Mouse (Mus musculus): ENCODE results near the gene Olfr1034. TPM values are rescaled to one million over a fixed set of nuclear protein-coding genes. Genes with fewer than 3 reads are reported as not detected.
"Not testable (repeated sequence)": the region's sequence is repeated elsewhere in the genome, so short reads cannot be mapped to it uniquely, and the experiment has no call there.

Olfr1034 gene
- not detected for polyA plus RNA-seq (2017; shearing (Covaris generic))

- ATAC-seq = no peak
Measured at GRCm38 (mm10) chr2:86045561-86045960, at the start of gene Olfr1034. Gene Olfr1034 (plus strand): TSS chr2:86045861.

- ATAC-seq = no peak
Measured at GRCm38 (mm10) chr2:86005240-86005639, 40.4 kb upstream of the Olfr1034 start, which contains the start of gene Olfr1032. Gene Olfr1032 (plus strand): TSS chr2:86005540.

- not testable (repeated sequence) for ATAC-seq
Measured at GRCm38 (mm10) chr2:86020406-86020805, 25.3 kb upstream of the Olfr1034 start, which contains the start of gene Olfr1033. Gene Olfr1033 (plus strand): TSS chr2:86020633.

- not testable (repeated sequence) for ATAC-seq
Measured at GRCm38 (mm10) chr2:86021518-86021917, 24.1 kb upstream of the Olfr1034 start.

- not testable (repeated sequence) for ATAC-seq
Measured at GRCm38 (mm10) chr2:86050777-86051176, 5.1 kb downstream of the Olfr1034 start.

GRCm38 (mm10) chr2:86063766-86064165, 18.1 kb downstream of the Olfr1034 start:
- peak; percentile 100 for ATAC-seq

GRCm38 (mm10) chr2:86070189-86070588, 24.5 kb downstream of the Olfr1034 start:
- ATAC-seq = no peak

GRCm38 (mm10) chr2:86073692-86074091, 28.0 kb downstream of the Olfr1034 start, which contains the start of gene Olfr1036:
Gene Olfr1036 (plus strand): TSS chr2:86073992.
- not testable (repeated sequence) for ATAC-seq

GRCm38 (mm10) chr2:86080478-86080877, 34.8 kb downstream of the Olfr1034 start:
- not testable (repeated sequence) for ATAC-seq

- ATAC-seq = no peak
Measured at GRCm38 (mm10) chr2:86087285-86087684, 41.6 kb downstream of the Olfr1034 start, which contains the start of gene Olfr1037. Gene Olfr1037 (minus strand): TSS chr2:86087385.

Other genes with a start within 250 kb of the Olfr1034 start
- gene Olfr1016, start 243.3 kb upstream of the Olfr1034 start, polyA plus RNA-seq (2017; shearing (Covaris generic)) = not detected
- not detected for gene Olfr1018, start 227.4 kb upstream of the Olfr1034 start, polyA plus RNA-seq (2017; shearing (Covaris generic))
- not detected for gene Olfr1019, start 200.4 kb upstream of the Olfr1034 start, polyA plus RNA-seq (2017; shearing (Covaris generic))
- not detected for gene Olfr1020, start 198.8 kb upstream of the Olfr1034 start, polyA plus RNA-seq (2017; shearing (Covaris generic))
- gene Olfr1022, start 177.3 kb upstream of the Olfr1034 start, polyA plus RNA-seq (2017; shearing (Covaris generic)) = not detected
- gene Olfr1023, start 160.2 kb upstream of the Olfr1034 start, polyA plus RNA-seq (2017; shearing (Covaris generic)) = not detected
- not detected for gene Olfr1024, start 140.8 kb upstream of the Olfr1034 start, polyA plus RNA-seq (2017; shearing (Covaris generic))
- gene Olfr1025-ps1, start 130.7 kb upstream of the Olfr1034 start, polyA plus RNA-seq (2017; shearing (Covaris generic)) = not detected
- not detected for gene Olfr1026, start 124.3 kb upstream of the Olfr1034 start, polyA plus RNA-seq (2017; shearing (Covaris generic))
- not detected for gene Olfr1028, start 95.4 kb upstream of the Olfr1034 start, polyA plus RNA-seq (2017; shearing (Covaris generic))
- gene Olfr1029, start 72.0 kb upstream of the Olfr1034 start, polyA plus RNA-seq (2017; shearing (Covaris generic)) = not detected
- not detected for gene Olfr1030, start 66.6 kb upstream of the Olfr1034 start, polyA plus RNA-seq (2017; shearing (Covaris generic))
- not detected for gene Olfr1031, start 55.6 kb upstream of the Olfr1034 start, polyA plus RNA-seq (2017; shearing (Covaris generic))
- gene Olfr1032, start 40.3 kb upstream of the Olfr1034 start, polyA plus RNA-seq (2017; shearing (Covaris generic)) = not detected
- 1 to 10 TPM in 1 of 2 experiments, not detected in 1; 1.2 TPM for gene Olfr1033, start 25.2 kb upstream of the Olfr1034 start, polyA plus RNA-seq (2017; shearing (Covaris generic))
- not detected for gene Olfr1036, start 28.1 kb downstream of the Olfr1034 start, polyA plus RNA-seq (2017; shearing (Covaris generic))
- gene Olfr1037, start 41.5 kb downstream of the Olfr1034 start, polyA plus RNA-seq (2017; shearing (Covaris generic)) = not detected
- gene Olfr1039, start 90.1 kb downstream of the Olfr1034 start, polyA plus RNA-seq (2017; shearing (Covaris generic)) = not detected
- gene Olfr1040, start 100.9 kb downstream of the Olfr1034 start, polyA plus RNA-seq (2017; shearing (Covaris generic)) = not detected
- gene Olfr1042, start 116.0 kb downstream of the Olfr1034 start, polyA plus RNA-seq (2017; shearing (Covaris generic)) = not detected
- gene Olfr1043, start 121.7 kb downstream of the Olfr1034 start, polyA plus RNA-seq (2017; shearing (Covaris generic)) = not detected
- gene Olfr1044, start 132.0 kb downstream of the Olfr1034 start, polyA plus RNA-seq (2017; shearing (Covaris generic)) = not detected
- not detected for gene Olfr52, start 139.8 kb downstream of the Olfr1034 start, polyA plus RNA-seq (2017; shearing (Covaris generic))
- gene Olfr1045, start 157.1 kb downstream of the Olfr1034 start, polyA plus RNA-seq (2017; shearing (Covaris generic)) = under 1 TPM in 1 of 2 experiments, not detected in 1; 0.44 TPM
- gene Olfr1046, start 173.5 kb downstream of the Olfr1034 start, polyA plus RNA-seq (2017; shearing (Covaris generic)) = not detected
- not detected for gene Olfr1047, start 185.5 kb downstream of the Olfr1034 start, polyA plus RNA-seq (2017; shearing (Covaris generic))
- not detected for gene Olfr1048, start 194.4 kb downstream of the Olfr1034 start, polyA plus RNA-seq (2017; shearing (Covaris generic))
- gene Olfr1049, start 212.5 kb downstream of the Olfr1034 start, polyA plus RNA-seq (2017; shearing (Covaris generic)) = not detected
- gene Olfr1051, start 233.2 kb downstream of the Olfr1034 start, polyA plus RNA-seq (2017; shearing (Covaris generic)) = not detected
- gene Olfr1052, start 246.6 kb downstream of the Olfr1034 start, polyA plus RNA-seq (2017; shearing (Covaris generic)) = under 1 TPM in 1 of 2 experiments, not detected in 1; 0.21 TPM